Mouse (Mus musculus): ENCODE results near the gene Stxbp5l.
"Not testable (repeated sequence)": the region's sequence is repeated elsewhere in the genome, so short reads cannot be mapped to it uniquely, and the experiment has no call there.

The Stxbp5l gene

DNA sequence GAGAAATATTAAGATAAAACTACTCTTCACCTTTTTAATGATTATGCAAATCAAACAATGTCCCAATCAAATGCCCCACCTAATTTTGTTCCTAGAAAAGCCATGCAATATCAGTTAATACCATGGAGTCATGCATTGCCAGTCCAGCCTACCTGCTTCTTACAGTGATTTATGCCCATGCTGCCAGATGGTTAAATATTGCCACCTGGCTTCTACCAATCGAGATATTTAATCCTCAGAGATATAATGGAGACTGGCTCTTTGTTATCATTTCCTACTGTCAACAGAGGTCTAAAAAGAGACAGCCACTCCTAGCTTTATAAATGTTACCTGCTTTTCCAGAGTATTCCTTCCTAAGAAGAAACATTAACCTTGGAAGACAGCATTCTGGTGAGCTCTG, 104.6 kb downstream of the Stxbp5l start:
- no peak for DNase-seq (ENCODE audit: low spot score in 2 of 2)

- DNase-seq (ENCODE audit: low spot score in 2 of 2): no peak
Observed at GRCm38 (mm10) chr16:37273681-37274080, 111.1 kb downstream of the Stxbp5l start.

GRCm38 (mm10) chr16:37261678-37262077, 123.1 kb downstream of the Stxbp5l start:
- no peak for DNase-seq (ENCODE audit: low spot score in 2 of 2)

DNA sequence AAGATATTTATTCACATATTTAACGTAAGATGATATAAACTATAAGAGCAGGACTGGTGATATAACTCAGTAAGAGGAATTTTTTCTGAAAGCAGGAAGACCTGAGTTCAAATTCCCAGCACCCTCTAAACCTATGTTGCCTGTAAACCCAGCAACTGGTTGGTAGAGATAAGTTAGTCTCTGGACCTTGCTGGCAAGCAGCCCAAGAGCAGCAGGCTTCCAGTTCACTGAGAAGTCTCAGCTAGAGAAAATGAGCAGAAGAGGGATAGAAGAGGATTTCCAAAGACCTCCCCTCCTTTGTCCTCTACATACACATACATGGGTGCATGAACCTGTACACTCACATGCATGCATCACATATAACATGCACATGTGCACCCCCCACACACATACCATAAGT, 165.6 kb downstream of the Stxbp5l start:
- DNase-seq (ENCODE audit: low spot score in 2 of 2): no peak

- no peak for DNase-seq (ENCODE audit: low spot score in 2 of 2)
Observed at GRCm38 (mm10) chr16:37208783-37209182, 176.0 kb downstream of the Stxbp5l start.

DNA sequence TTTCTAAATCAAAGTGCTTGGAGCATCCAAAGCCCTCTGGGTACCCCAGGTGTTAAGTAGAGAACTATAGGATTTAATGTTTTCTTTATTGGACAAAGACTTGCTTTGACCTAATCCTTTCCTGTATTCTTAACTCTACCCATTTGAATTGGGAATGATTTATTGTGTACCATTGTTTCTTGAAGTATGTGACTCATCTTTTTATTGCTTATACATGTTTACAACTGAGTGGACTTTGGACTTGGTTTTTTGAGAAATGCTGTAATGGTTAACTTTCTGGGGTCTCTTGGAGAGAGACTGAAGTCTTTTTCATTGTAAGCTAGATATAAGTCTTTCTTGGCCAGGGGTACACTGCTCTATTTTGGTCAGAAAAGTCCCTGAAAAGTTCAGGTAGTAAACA, 190.6 kb downstream of the Stxbp5l start:
- no peak for DNase-seq (ENCODE audit: low spot score in 2 of 2)

- DNase-seq (ENCODE audit: low spot score in 2 of 2): not testable (repeated sequence)
Observed at GRCm38 (mm10) chr16:37125190-37125589, 259.6 kb downstream of the Stxbp5l start.

DNA sequence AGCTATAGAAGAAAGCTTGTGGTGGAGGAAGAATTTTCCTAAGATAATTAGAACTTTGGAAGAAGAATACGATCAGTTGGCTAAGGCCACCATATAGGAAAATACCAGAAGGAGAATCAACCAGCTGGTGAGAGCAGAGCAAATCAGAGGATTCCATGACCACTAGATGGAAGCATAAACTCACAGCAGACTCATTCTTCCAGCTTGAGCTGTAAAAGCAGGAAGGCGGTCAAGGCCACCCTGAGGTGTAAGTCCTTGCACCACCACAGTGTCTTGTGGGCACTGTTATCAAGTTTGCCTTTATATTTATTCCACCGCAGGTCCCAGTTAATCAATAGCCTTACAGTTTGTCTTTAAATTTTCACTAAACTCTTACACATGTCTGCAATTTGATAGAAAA, 275.5 kb downstream of the Stxbp5l start:
- DNase-seq (ENCODE audit: low spot score in 2 of 2): peak in 1 of 2 experiments; percentile 6

GRCm38 (mm10) chr16:37108763-37109162, 276.0 kb downstream of the Stxbp5l start:
- DNase-seq (ENCODE audit: low spot score in 2 of 2): no peak

- peak; percentile 16 to 32 for DNase-seq (ENCODE audit: low spot score in 2 of 2)
Observed at GRCm38 (mm10) chr16:37094169-37094833, 290.5 kb downstream of the Stxbp5l start.

- DNase-seq (ENCODE audit: low spot score in 2 of 2): no peak
Observed at GRCm38 (mm10) chr16:37089648-37090047, 295.1 kb downstream of the Stxbp5l start.

DNA sequence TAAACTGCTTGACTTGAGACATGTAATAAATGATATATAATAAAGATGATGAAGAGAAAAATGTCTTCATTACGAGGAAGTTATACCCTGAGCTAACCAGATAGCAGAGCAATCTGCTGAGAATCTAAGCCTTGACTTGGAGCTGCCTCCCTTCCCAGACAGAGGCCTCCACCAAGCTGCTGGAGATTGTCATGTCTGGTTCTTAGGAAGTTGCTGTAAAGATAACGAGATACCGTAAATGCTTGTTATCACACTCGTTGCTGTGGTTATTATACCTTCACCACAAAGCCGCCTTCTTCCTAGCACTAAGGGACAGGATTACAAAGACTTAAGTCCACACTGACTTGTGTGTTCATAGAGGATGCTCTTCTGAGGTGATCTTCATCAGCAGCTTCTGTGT, 312.4 kb downstream of the Stxbp5l start:
- no peak for DNase-seq (ENCODE audit: low spot score in 2 of 2)

Measured in thymus, postnatal 10 days (tissue).